Comparison of ENCODE assay signal across 9 mouse cellular contexts in the genomic region with DNA sequence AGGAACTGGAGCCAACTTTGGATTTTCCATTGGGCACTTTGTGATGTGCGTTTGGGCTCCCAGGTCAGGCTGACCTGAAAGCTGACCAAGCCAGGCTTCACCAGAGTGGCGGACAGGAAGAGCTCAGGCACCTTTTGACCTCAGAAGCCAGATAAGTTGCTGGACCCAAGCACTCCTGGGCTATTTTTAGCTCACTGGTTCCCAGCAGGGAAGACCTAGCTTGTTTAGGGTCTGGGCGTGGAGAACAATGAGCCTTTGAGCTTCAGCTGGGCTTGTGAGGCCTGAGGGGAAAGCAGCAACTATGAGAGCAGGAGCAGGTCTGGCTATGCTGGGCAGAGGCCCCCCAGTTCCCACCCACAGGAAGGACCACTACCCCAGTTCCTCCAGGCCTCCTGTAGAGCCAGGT.
DNase-seq lines count a peak whose midpoint lies in the region; ATAC-seq and TF ChIP-seq lines count a peak whose summit lies in the region.
"Had no signal": no experiment of that assay in that cellular context is flagged by ENCODE, and none has a peak within 500 bp of the region (broad histone marks: within the 10 kb centered on the region; RNA-seq: fewer than 3 reads in every experiment).

No protein-coding gene starts in this region.

- H3K4me3 ChIP-seq in lung, embryonic 14.5 days (ENCODE audit: low read depth, low read length), result no peak overlapping the region
- H3K4me3 ChIP-seq in embryonic facial prominence, embryonic 11.5 days (ENCODE audit: low read depth, low read length), result no peak overlapping the region
- no peak overlapping the region for H3K4me3 ChIP-seq in hindbrain, embryonic 13.5 days
- H3K4me3 ChIP-seq in liver, embryonic 16.5 days (ENCODE audit: low read depth, low read length), result no peak overlapping the region
- H3K4me3 ChIP-seq: myocyte had no signal

- no peak for ATAC-seq in lung, embryonic 14.5 days (ENCODE audit: insufficient read depth)
- ATAC-seq in embryonic facial prominence, embryonic 11.5 days (replicated peaks; ENCODE audit: insufficient number of reproducible peaks, low FRiP score, low TSS enrichment, low read depth), result peak; percentile 36; the same call in 1 of the 2 replicates
- no peak for ATAC-seq in hindbrain, embryonic 13.5 days (ENCODE audit: low FRiP score)
- ATAC-seq in liver, embryonic 16.5 days (ENCODE audit: low read depth), result 0 out of 2 replicates have a peak, but pooled peaks have one; percentile 19

- DNase-seq in lung, embryonic 14.5 days, result no peak
- DNase-seq in lung, postnatal 36 days, result no peak
- DNase-seq in embryonic facial prominence, embryonic 11.5 days (ENCODE audit: low spot score), result peak; percentile 41
- DNase-seq in lung, postnatal 4 days, result no peak
- DNase-seq in layer of hippocampus, postnatal 36 days, result no peak
- DNase-seq: cerebellum, adult 18-20 months had no signal

- H3K4me1 ChIP-seq in lung, embryonic 14.5 days (ENCODE audit: insufficient read depth), result peaks cover 3% of the 10 kb centered on the region; the same call in 1 of the 2 replicates
- no peaks in the 10 kb centered on the region for H3K4me1 ChIP-seq in embryonic facial prominence, embryonic 11.5 days (ENCODE audit: control insufficient read depth, insufficient read depth, low read length)
- H3K4me1 ChIP-seq in hindbrain, embryonic 13.5 days (replicated peaks), result peaks cover 8% of the 10 kb centered on the region
- peaks cover 5% of the 10 kb centered on the region for H3K4me1 ChIP-seq in liver, embryonic 16.5 days (ENCODE audit: control insufficient read depth, low read depth, low read length)

- no peak for TF ChIP-seq CTCF in lung, embryonic 14.5 days (IDR thresholded peaks at IDR 0.05; ENCODE audit: low read depth)

- no peak overlapping the region for H3K4me2 ChIP-seq in lung, embryonic 14.5 days
- H3K4me2 ChIP-seq in embryonic facial prominence, embryonic 11.5 days (ENCODE audit: low read depth, low read length), result no peak overlapping the region
- H3K4me2 ChIP-seq in hindbrain, embryonic 13.5 days, result no peak overlapping the region
- H3K4me2 ChIP-seq in liver, embryonic 16.5 days (ENCODE audit: low read depth, low read length), result no peak overlapping the region

- peak overlapping the region; percentile 20; the same call in 1 of the 2 replicates for H3K27ac ChIP-seq in lung, embryonic 14.5 days (ENCODE audit: low read depth)
- no peak overlapping the region for H3K27ac ChIP-seq in embryonic facial prominence, embryonic 11.5 days (replicated peaks; ENCODE audit: low read depth, low read length)
- H3K27ac ChIP-seq in hindbrain, embryonic 13.5 days, result peak overlapping the region; percentile 66
- no peak overlapping the region for H3K27ac ChIP-seq in liver, embryonic 16.5 days (ENCODE audit: low read length)

- H3K9ac ChIP-seq in lung, embryonic 14.5 days, result no peak overlapping the region
- H3K9ac ChIP-seq in embryonic facial prominence, embryonic 11.5 days (replicated peaks; ENCODE audit: low read length), result no peak overlapping the region
- 0 out of 2 replicates have a peak overlapping the region, but pooled peaks have one; percentile 35 for H3K9ac ChIP-seq in hindbrain, embryonic 13.5 days
- no peak overlapping the region for H3K9ac ChIP-seq in liver, embryonic 16.5 days (ENCODE audit: low read depth, low read length)

- no peaks in the 10 kb centered on the region for H3K27me3 ChIP-seq in lung, embryonic 14.5 days (ENCODE audit: insufficient read depth, low read length)
- no peaks in the 10 kb centered on the region for H3K27me3 ChIP-seq in embryonic facial prominence, embryonic 11.5 days (ENCODE audit: control insufficient read depth, insufficient read depth, low read length)
- no peaks in the 10 kb centered on the region for H3K27me3 ChIP-seq in hindbrain, embryonic 13.5 days
- H3K27me3 ChIP-seq in liver, embryonic 16.5 days (ENCODE audit: control insufficient read depth, insufficient read depth, low read depth, low read length), result no peaks in the 10 kb centered on the region

- no peaks in the 10 kb centered on the region for H3K36me3 ChIP-seq in lung, embryonic 14.5 days (ENCODE audit: insufficient read depth)
- no peaks in the 10 kb centered on the region for H3K36me3 ChIP-seq in embryonic facial prominence, embryonic 11.5 days (replicated peaks; ENCODE audit: control insufficient read depth, insufficient read depth, low read depth, low read length)
- H3K36me3 ChIP-seq in hindbrain, embryonic 13.5 days, result peaks cover 3% of the 10 kb centered on the region; the same call in 1 of the 2 replicates
- no peaks in the 10 kb centered on the region for H3K36me3 ChIP-seq in liver, embryonic 16.5 days (ENCODE audit: control insufficient read depth, insufficient read depth)

- WGBS in lung, embryonic 14.5 days, result 40% methylated on average over 3 of the region's 3 CpGs
- WGBS in embryonic facial prominence, embryonic 11.5 days, result 17% methylated on average over 3 of the region's 3 CpGs
- 38% methylated on average over 3 of the region's 3 CpGs for WGBS in hindbrain, embryonic 13.5 days
- WGBS in liver, embryonic 16.5 days (ENCODE audit: insufficient replicate concordance), result 40% methylated on average over 3 of the region's 3 CpGs

- H3K9me3 ChIP-seq in lung, embryonic 14.5 days (ENCODE audit: low read depth, low read length), result no peaks in the 10 kb centered on the region; the same call in 1 of the 2 replicates
- no peaks in the 10 kb centered on the region for H3K9me3 ChIP-seq in embryonic facial prominence, embryonic 11.5 days (replicated peaks; ENCODE audit: control insufficient read depth, low read length)
- peaks cover 6% of the 10 kb centered on the region; the same call in 1 of the 2 replicates for H3K9me3 ChIP-seq in hindbrain, embryonic 13.5 days
- H3K9me3 ChIP-seq in liver, embryonic 16.5 days (replicated peaks; ENCODE audit: control insufficient read depth, low read length), result no peaks in the 10 kb centered on the region

Comparison
In these comparisons a context has a peak if more than half of its experiments do, and no peak if none do; other contexts are left out.
1. ATAC-seq: peak in embryonic facial prominence, embryonic 11.5 days (single experiment) and liver, embryonic 16.5 days (single experiment); none in lung, embryonic 14.5 days (single experiment) and hindbrain, embryonic 13.5 days (single experiment).
2. H3K27ac ChIP-seq: peak in lung, embryonic 14.5 days (single experiment) and hindbrain, embryonic 13.5 days (single experiment); none in embryonic facial prominence, embryonic 11.5 days (single experiment) and liver, embryonic 16.5 days (single experiment).